Mouse (Mus musculus) testis, postnatal 14 days (tissue): ENCODE data around the gene Afap1l2.

Source experiments
- DNase-seq: peaks from one replicate; pipeline ENCODE4 v3.0.0; 2021; ENCODE audit warnings: low spot score

Gene Afap1l2

DNA sequence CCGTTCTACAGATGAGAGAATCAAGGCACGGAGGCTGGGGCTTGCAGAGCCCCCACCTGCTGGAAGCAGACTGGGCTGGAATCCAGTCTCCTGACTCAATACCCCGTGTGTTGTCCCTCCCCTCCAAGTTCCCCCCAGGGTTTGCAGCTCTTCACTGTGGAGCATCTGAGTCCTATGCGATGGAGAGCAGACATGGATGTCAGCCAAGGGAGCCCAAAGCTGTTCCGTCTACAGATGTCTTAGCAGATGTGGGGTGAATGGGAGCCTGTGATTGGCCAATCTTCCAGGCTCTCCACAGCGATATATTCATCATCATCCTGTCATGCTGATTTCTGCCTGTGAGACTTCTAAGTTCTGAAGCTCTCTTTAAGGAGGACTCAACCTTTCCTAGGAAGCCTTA, 130.7 kb downstream of the Afap1l2 start:
- DNase-seq, result no peak

DNA sequence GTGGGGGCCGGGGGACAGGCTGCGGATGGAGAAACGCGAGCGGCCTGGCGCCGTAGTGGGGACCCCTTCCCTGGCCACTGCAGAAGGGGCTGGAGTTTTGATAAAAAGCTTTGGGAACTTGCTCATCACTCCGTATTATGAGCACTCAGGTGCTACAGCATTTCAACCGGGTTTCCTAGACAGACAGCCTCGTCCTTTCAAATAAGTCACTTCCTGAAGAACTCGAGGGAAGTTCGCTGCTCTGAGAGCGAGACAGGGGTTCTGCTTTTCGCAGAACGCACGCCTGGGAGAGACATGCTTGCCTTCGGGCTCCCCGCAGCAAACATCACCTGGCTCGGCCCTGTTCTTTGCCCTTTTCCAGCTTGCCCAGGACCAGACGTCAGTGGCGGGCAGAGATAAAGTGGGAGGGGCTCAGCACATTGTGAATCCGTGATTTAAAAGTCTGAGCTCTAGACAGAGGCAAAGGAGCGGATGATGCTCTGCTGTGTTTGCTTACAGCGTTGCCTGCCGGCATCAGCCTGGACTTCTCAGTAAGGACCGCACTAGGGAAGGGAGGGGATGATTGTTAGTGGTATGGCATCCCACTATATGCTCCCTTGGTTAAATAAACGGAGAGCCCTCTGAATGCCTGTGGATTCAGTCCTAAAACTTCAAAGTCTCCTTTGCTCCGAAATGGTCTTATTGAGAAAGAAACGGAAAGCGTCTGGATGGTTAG, 133.3 kb downstream of the Afap1l2 start:
- no peak for DNase-seq

DNA sequence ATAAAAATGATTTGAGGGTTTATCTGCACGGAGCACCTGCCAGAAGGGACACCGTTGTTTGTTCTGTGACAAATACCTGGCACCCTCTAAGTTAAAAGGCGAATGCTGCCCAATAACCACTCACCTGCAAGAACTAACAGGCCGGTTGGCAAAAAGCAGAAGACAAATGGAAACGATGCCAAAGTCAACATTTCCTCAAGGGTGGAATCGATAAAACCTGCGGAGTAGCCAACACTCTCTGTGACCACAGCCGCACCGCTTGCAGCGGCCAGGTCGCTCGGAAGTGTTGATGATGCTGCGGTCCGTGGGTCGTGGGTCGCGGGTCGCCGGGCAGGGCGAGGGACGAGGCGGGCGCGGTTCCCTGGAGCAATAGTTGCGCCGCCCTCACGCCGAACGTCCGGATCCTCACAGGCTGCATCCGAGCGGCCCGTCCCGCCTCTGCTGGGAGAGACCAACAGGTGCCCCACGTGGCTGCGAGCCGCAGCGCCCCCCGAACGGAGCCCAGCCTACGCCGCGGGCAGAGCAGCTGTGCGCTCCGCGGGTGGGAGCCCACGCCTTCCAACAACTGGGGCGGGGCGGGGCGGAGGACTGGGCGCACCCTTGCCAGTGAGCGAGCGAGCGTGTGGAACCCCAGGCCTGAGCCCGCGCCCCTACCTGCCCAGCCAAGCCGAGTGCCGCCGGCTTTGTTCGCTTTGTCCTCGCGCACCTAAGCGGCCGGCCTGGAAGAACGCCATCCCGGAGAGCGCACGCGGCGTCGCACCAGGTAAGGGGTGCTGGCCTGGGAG, 134.0 kb downstream of the Afap1l2 start, which contains the start of gene Vwa2:
Gene Vwa2, plus strand, starts transcription at position 434 of the 785 bp plus-strand sequence.
- peak; percentile 41 for DNase-seq

DNA sequence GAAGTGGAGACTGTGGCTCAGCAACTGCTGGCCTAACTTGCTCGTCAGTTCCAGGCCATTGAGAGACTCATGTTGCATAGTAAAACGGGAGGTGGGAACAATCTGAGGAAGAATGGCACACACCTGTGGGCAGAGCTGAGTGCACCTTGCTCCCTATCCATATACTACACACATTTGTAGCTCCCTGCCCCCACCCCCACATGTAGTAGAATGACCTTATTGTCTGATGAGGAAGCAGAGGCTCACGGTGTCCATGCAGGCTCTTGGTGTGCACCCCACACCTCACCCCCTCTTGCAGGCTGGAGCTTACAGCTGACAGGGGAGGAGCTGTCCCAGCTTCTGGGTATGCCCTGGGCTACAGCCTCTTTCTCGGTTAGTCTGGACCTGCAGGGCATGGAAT, 140.3 kb downstream of the Afap1l2 start:
- no peak for DNase-seq
